Mouse (Mus musculus) kidney, adult 9 months (tissue): ENCODE results near the gene Opa3.

Experiments used
- DNase-seq: peaks from one replicate; pipeline ENCODE4 v3.0.0; 2022

Gene Opa3

DNA sequence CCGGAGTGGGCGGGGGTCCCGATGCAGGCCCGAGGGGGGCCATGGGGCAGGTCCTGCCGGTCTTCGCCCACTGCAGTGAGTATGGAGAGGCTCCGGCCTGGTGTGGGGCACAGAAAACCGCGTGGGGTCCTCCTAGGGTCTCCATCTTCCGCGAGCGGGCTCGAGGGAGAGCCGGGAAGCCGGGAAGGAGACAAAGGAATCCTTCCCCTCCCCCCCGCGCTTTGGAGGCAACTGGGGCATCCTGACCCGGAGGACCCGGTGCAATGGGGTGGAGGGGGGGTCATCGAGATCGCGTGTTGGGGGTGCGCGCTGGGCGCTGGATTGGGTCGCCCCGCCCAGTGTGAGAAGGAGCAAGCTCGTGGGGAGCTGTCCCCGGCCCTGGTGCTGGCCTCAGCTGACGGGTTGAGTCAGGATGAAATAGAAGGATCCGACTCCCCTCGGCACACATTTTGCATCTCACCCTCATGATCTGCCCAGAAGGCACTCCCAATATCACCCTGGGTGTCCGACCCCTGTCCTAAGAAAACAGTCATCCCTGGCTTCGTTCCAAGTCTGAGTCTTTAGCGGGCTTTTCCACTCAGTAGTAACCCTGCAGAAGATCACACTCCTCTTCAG, 54.8 kb downstream of the Opa3 start:
- peak; percentile 52 for DNase-seq

DNA sequence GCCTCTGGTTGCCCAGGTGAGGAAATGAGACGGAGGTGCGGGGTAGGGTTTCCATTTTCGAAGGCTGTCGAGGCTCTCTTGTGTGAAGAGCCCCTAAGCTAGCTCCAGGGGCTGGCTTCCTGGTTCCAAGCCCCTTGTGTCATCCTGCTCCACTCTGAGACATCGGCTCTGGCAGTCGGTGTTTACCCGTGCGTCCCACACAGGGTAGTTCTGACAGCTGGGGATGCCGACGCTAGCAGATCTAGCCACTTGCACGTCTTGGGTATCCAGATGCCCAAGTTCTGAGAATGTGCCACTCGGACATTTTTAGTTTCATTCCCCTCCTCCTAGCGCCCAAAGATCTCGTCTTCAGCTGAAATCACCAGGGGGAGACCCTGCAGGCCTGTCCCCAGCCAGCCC, 55.3 kb downstream of the Opa3 start:
- no peak for DNase-seq

DNA sequence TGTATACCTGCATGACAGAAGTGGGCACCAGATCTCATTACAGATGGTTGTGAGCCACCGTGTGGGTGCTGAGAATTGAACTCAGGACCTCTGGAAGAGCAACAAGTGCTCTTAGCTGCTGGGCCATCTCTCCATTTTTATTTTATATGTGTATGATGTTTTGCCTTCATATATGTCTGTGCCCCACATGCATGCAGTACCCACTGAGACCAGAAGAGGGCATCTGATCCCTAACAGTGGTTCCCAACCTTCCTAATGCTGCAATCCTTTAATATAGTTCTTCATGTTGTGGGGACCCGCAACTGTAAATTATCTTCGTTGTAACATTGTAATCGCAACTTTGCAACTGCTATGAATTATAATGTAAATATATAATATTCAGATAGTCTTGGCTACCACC, 56.6 kb downstream of the Opa3 start:
- peak; percentile 58 for DNase-seq

- DNase-seq = no peak
Observed at GRCm38 (mm10) chr7:19290969-19291596, 62.9 kb downstream of the Opa3 start.

- DNase-seq = peak; percentile 98
Observed at GRCm38 (mm10) chr7:19295503-19296185, 67.5 kb downstream of the Opa3 start.

DNA sequence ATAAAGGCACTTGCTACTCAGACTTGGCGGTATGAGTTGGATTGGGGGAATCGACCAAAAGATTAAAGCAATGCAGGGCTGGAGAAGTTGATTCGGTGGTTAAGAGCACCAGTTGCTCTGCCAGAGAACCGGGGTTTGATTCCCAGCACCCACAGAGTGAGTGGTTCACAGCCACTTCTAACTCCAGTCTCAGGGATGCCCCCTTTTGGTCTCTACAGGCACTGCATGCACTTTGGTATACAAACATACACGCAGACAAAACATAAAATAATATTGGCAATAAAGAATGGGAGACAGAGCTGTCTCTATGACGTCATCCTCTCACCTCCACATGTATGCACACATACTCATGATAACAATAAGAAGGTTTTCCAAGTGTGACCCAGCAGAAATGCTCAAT, 68.9 kb downstream of the Opa3 start:
- no peak for DNase-seq

GRCm38 (mm10) chr7:19297794-19298193, 69.7 kb downstream of the Opa3 start:
- DNase-seq = no peak

GRCm38 (mm10) chr7:19299194-19299593, 71.1 kb downstream of the Opa3 start:
- peak; percentile 56 for DNase-seq

GRCm38 (mm10) chr7:19300501-19301421, 72.6 kb downstream of the Opa3 start:
- DNase-seq = peak; percentile 86

GRCm38 (mm10) chr7:19301461-19302263, 73.5 kb downstream of the Opa3 start:
- DNase-seq = no peak

DNA sequence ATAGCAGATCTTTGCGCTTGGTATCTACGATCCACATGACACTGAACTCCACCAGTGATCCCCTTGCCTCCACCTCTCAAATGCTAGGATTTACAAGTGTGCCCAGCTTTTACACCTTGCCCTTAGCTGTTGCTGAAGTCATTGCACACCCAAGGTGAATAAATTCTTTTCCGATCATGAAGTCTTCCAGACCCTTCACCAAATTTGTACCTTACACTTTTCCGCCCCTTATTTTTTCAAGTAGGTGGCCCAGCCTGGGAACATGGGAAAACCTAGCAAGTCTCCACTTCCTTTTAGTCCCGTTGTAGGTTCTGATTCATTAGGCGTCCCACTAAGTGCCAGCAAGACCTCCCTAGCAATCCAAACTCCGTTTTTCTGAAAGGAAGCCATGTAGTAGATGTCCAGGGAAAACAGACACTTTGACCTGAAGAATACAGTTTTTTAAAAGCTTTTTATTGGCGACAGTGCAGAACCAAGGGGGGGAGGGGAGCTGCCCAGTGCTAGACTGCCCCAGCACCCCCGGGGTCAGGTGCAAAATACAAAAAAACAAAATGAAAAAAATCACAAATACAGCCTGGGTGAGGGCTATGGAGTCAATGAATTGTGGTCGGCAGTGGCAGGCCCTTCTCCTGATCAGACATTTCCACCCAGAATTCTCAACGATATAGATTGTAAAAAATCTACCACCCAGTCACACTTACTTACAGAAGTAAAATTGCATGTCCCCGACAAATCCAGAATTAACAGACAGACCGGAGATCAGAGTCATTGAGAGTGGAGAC, 74.3 kb downstream of the Opa3 start:
- no peak for DNase-seq

- no peak for DNase-seq
Observed at GRCm38 (mm10) chr7:19303046-19303305, 74.8 kb downstream of the Opa3 start.

GRCm38 (mm10) chr7:19303770-19304169, 75.6 kb downstream of the Opa3 start:
- peak; percentile 77 for DNase-seq

- no peak for DNase-seq
Observed at GRCm38 (mm10) chr7:19304501-19305412, 76.6 kb downstream of the Opa3 start.

GRCm38 (mm10) chr7:19305413-19305735, 77.2 kb downstream of the Opa3 start:
- no peak for DNase-seq
